Mouse (Mus musculus): ENCODE measurements around the gene Nr2c2.

- no peak for TF ChIP-seq FOSL1 (IDR thresholded peaks at IDR 0.05; ENCODE audit: insufficient read depth, low read length, poor library complexity, severe bottlenecking)
- no peak for TF ChIP-seq CTCF (IDR thresholded peaks at IDR 0.05; ENCODE audit: control insufficient read depth, insufficient read depth, insufficient read length)
- no peak for TF ChIP-seq MAX (IDR thresholded peaks at IDR 0.05)
Measured at GRCm38 (mm10) chr6:92162724-92163123, 71.5 kb downstream of the Nr2c2 start.

Measured in C2C12 (cell line).